Mouse (Mus musculus) testis, adult 2 months (tissue): Measurements from ENCODE around the gene Znrf1. TPM values are rescaled to one million over a fixed set of nuclear protein-coding genes. Genes with fewer than 3 reads are reported as not detected.

Experiments
- H3K27ac ChIP-seq: fragments of 200-500 bp; 2 replicates; pipeline ENCODE4 v1.5.1; 2012; ENCODE audit warnings: low read depth, low read length; ENCODE audit not compliant: control insufficient read depth, insufficient read depth
- H3K27me3 ChIP-seq: fragments of 200-500 bp; 2 replicates; pipeline ENCODE4 v1.6.1; 2012; ENCODE audit warnings: mild to moderate bottlenecking, low read length, moderate library complexity; ENCODE audit not compliant: control insufficient read depth, insufficient read depth
- H3K36me3 ChIP-seq: fragments of 200-500 bp; 2 replicates; pipeline ENCODE4 v1.6.1; 2012; ENCODE audit warnings: mild to moderate bottlenecking, low read length; ENCODE audit not compliant: control insufficient read depth, insufficient read depth
- H3K4me1 ChIP-seq: fragments of 200-500 bp; 2 replicates; pipeline ENCODE4 v1.6.1; 2012; ENCODE audit warnings: low read length; ENCODE audit not compliant: control insufficient read depth, insufficient read depth
- H3K4me3 ChIP-seq: fragments of 200-500 bp; 2 replicates; pipeline ENCODE4 v1.5.1; 2012; ENCODE audit warnings: low read depth, mild to moderate bottlenecking, low read length, moderate library complexity, mixed read lengths; ENCODE audit not compliant: control insufficient read depth
- CTCF ChIP-seq: fragments of 200-500 bp; IDR thresholded peaks from 2 replicates; pipeline ENCODE4 v1.5.1; 2012; ENCODE audit warnings: low read depth, mild to moderate bottlenecking, inconsistent platforms, low read length, moderate library complexity; ENCODE audit not compliant: control insufficient read depth, insufficient read depth, insufficient replicate concordance
- POLR2A ChIP-seq: fragments of 200-500 bp; IDR thresholded peaks from 2 replicates; pipeline ENCODE4 v1.6.1; 2012; ENCODE audit warnings: low read depth, mild to moderate bottlenecking, inconsistent platforms, low read length, moderate library complexity; ENCODE audit not compliant: control insufficient read depth
- polyA plus RNA-seq: library from polyadenylated mRNA; depleted of rRNA; stranded (reverse); fragments of >200 nt; gene quantifications from 2 replicates; pipeline ENCODE4 v1.2.3, GENCODE M21; 2012

Znrf1 gene
- polyA plus RNA-seq, 1 experiment: 95.0 TPM

DNA sequence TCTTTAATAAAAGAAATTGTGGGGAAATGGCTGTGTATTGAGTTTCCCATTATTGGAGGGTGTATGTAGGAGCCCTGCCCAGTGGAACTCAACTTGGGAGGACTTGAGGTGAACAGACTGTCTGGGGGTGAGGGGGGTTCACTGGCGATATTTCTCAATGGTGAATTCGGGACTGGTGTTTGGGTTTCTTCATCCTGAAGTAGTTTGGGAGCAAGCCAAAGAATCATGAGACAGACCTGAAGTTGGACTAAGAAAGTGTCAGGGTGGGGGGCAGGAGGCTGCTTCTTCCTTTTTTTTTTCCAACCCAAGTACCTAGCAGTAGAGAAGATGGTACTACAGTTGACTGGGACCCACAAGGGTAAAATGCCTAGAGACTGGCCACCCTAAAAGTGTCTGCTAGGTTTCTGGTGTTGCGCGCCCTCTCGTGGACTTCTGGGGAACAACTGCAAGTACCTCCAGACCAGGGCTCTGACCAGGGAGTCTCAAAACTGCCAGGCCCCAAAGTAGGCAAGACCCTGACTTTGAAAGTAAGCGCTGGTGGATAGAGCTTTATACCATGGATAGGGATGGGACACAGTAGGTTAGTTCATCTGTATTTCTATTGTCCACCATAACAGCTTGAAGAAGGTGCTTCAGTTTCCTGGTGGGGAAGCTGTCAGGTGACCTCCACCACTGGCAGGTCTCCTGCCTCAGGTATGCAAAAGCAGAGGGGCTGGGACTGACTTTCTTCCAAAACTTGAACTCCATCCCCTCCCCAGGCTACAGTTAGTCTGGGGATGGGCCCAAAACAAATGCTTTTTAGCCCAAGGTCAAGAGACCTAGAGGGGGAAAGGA lies 90.0 kb downstream of the Znrf1 start:
- no peaks in the 10 kb centered on the region; the same call in 1 of the 2 replicates for H3K36me3 ChIP-seq

DNA sequence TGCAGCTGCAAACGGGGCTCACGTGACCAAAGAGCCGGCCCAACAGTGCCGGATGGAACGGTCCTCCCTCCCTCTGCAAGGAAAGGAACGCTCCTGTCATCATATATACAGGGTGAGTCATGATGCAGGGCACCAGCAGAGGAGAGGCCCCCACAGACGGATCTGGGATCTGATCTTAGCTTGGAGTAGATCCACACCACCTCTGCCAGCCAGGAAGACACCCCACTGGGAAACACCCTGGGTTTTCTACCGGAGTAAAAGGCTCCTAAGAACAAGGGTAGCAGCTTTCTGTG lies 90.6 kb downstream of the Znrf1 start:
- Histone ChIP-seq H3K4me3 (no peak overlapping the region), H3K27ac (no peak overlapping the region), H3K36me3 (no peaks in the 10 kb centered on the region; the same call in 1 of the 2 replicates), H3K27me3 (no peaks in the 10 kb centered on the region), H3K4me1 (peaks cover 3% of the 10 kb centered on the region)
- no peak for TF ChIP-seq POLR2A
- no peak for TF ChIP-seq CTCF

More for the DNA sequence above, 90.0 kb downstream of the Znrf1 start:
- Histone ChIP-seq H3K4me1 (peaks cover 3% of the 10 kb centered on the region), H3K27me3 (no peaks in the 10 kb centered on the region), H3K27ac (no peak overlapping the region), H3K4me3 (no peak overlapping the region)
- TF ChIP-seq POLR2A (no peak), CTCF (peak; percentile 46; the same call in 1 of the 2 replicates)

DNA sequence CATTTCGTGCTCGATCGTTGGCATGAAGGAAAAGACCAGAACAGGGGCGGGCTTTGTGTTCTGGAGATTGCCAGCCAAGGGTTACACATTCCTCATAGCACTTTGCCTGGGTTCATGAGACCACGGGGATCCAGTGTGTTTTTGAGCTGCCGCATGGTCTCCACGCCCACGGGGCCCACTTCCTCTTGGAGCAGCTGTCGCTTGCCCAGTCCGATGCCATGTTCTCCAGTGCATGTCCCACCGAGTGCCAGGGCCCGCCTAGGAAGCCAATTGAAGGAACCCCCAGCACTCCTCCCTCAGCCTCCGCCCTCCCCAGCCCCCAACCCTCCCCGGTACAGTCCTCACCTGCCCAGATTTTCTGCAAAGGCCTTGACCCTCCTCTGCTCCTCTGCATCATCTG lies 91.0 kb downstream of the Znrf1 start:
- Histone ChIP-seq H3K36me3 (no peaks in the 10 kb centered on the region; the same call in 1 of the 2 replicates), H3K27me3 (no peaks in the 10 kb centered on the region), H3K4me3 (no peak overlapping the region), H3K27ac (no peak overlapping the region), H3K4me1 (peaks cover 3% of the 10 kb centered on the region)
- no peak for TF ChIP-seq POLR2A
- TF ChIP-seq CTCF: no peak

DNA sequence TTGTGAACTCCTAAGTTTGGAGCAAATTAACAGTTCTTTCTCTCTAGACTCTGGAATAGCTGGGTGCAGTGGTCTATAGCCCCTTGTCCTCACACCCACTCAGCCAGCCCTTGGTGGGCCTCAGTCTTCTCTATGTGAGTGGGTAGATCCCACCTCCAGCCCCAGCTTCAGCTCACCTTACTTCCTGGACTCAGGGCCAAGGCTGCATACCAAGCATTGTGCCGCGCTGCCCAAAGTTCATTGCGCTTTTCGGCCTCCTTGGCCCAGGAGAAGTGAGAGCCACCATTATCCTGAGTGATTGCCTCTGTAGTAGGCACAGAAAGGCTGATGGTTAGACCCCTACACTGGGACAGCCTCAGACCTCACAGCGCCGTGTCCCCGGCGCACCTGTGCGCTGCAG lies 92.0 kb downstream of the Znrf1 start:
- no peaks in the 10 kb centered on the region for H3K36me3 ChIP-seq
- H3K4me3 ChIP-seq: no peak overlapping the region
- no peaks in the 10 kb centered on the region for H3K27me3 ChIP-seq
- H3K4me1 ChIP-seq: peaks cover 3% of the 10 kb centered on the region
- no peak overlapping the region for H3K27ac ChIP-seq
- TF ChIP-seq CTCF (no peak), POLR2A (no peak)

DNA sequence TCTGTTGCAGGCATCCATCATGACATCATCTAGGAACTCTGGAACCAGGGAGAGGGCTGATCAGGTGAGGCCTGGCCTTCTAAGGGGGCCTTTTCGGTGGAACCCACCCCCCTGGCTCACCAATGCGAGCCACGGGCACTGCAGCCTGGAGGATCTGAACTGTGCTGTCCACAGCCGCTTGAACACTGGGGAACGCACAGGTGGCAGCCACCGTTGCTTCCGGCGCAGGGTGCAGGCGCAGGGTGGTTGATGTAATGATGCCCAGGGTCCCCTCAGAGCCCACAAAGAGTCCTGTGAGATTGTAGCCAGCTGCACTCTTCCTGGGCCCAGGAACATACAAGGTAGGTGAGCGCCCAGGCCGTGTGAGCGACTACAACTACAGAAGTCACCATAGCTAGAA lies 92.5 kb downstream of the Znrf1 start:
- no peak overlapping the region for H3K27ac ChIP-seq
- H3K4me3 ChIP-seq: no peak overlapping the region

DNA sequence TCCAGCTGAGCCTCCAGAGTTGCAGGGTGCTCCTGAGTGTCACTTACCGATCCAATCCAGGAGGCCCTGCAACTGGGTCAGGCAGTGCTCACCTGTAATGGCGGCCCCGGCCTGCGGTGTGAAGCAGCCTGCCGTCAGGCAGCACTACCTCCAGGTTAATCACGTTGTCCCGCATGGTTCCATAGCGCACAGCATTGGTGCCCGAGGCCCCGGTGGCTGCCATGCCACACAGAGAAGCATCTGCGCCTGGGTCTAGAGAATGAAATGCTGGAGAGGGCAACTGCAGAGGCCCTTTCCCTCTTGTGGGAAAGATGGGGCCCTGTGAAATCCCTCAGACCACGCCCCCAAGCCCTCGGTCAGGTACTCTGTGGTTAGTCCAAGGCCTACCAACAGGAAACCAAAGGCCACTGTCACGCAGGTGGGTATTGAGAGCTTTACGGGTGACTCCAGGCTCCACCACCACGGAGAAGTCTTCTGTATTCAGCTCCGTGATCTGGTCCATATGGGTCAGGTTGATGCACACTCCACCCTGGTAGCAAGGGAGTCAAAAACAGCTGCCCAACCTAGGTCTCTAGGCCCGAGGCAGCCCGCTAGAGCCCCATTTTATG lies 93.1 kb downstream of the Znrf1 start:
- Histone ChIP-seq H3K4me3 (no peak overlapping the region), H3K4me1 (peaks cover 3% of the 10 kb centered on the region), H3K27me3 (no peaks in the 10 kb centered on the region), H3K36me3 (no peaks in the 10 kb centered on the region), H3K27ac (no peak overlapping the region)
- TF ChIP-seq CTCF (no peak), POLR2A (no peak)

More for the DNA sequence above, 92.5 kb downstream of the Znrf1 start:
- Histone ChIP-seq H3K36me3 (no peaks in the 10 kb centered on the region), H3K27me3 (no peaks in the 10 kb centered on the region), H3K4me1 (peaks cover 3% of the 10 kb centered on the region)
- no peak for TF ChIP-seq POLR2A
- TF ChIP-seq CTCF: no peak

DNA sequence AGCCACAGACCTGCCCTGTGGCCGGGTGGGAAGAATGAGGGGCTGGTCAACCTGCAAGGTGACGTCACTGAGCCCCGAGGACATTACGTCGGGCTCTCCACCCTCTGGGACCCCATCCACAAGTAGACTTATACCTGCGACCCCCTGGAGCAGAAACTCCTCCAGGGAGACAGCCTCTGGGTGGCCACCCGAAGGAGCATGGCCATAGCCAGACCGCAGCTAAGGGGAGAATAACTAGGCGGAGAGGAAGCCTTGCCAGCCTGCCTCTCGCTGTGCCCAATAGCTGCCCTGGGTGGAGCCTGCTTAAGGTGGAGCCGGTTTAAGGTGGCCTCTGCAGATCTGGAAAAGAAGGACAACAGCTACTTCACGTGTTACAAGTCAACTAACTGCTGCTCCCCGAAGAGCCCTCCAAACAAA lies 94.2 kb downstream of the Znrf1 start, which contains the start of gene Ldhd:
Gene Ldhd, minus strand, starts transcription at position 270 of the 417 bp plus-strand sequence.
- TF ChIP-seq POLR2A (peak; percentile 54), CTCF (no peak)
- H3K4me3 ChIP-seq: peak within 1 kb of the TSS; percentile 62
- no peaks in the 10 kb centered on the region for H3K36me3 ChIP-seq
- H3K27me3 ChIP-seq: no peaks in the 10 kb centered on the region
- H3K27ac ChIP-seq: peak within 1 kb of the TSS; percentile 12; the same call in 1 of the 2 replicates
- H3K4me1 ChIP-seq: peaks cover 3% of the 10 kb centered on the region
